Mouse (Mus musculus) lung, embryonic 16.5 days (tissue): ENCODE measurements around the gene Slc39a5. TPM values are rescaled to one million over a fixed set of nuclear protein-coding genes. Genes with fewer than 3 reads are reported as not detected.

ENCODE experiments used
- ATAC-seq: fragments of 200-750 bp; cut with Nextera tagmentation; 2 replicates; pipeline ENCODE4 v1.8.0; 2017; ENCODE audit warnings: low read depth, mild to moderate bottlenecking, moderate library complexity
- H3K27ac ChIP-seq: fragments of 300-500 bp; sonication (generic); 2 replicates; pipeline ENCODE4 v1.5.1; 2014; ENCODE audit warnings: mild to moderate bottlenecking, control low read depth, low read length
- H3K27me3 ChIP-seq: fragments of 300-500 bp; sonication (generic); 2 replicates; pipeline ENCODE4 v1.6.1; 2014; ENCODE audit warnings: low read depth, low read length, mixed read lengths; ENCODE audit not compliant: control insufficient read depth, insufficient read depth
- H3K36me3 ChIP-seq: fragments of 300-500 bp; sonication (generic); 2 replicates; pipeline ENCODE4 v1.6.1; 2014; ENCODE audit warnings: low read length; ENCODE audit not compliant: control insufficient read depth, insufficient read depth
- H3K4me1 ChIP-seq: fragments of 300-500 bp; sonication (generic); replicated peaks from 2 replicates; pipeline ENCODE4 v1.6.1; 2014; ENCODE audit warnings: low read length, mixed read lengths; ENCODE audit not compliant: control insufficient read depth, insufficient read depth
- H3K4me2 ChIP-seq: fragments of 300-500 bp; sonication (generic); 2 replicates; pipeline ENCODE4 v1.6.1; 2014; ENCODE audit warnings: low read depth, low read length, control low read depth
- H3K4me3 ChIP-seq: fragments of 300-500 bp; sonication (generic); 2 replicates; pipeline ENCODE4 v1.5.1; 2014; ENCODE audit warnings: mild to moderate bottlenecking, low read length, control low read depth
- H3K9ac ChIP-seq: fragments of 300-500 bp; sonication (generic); 2 replicates; pipeline ENCODE4 v1.6.1; 2014; ENCODE audit warnings: low read length, control low read depth
- H3K9me3 ChIP-seq: fragments of 300-500 bp; sonication (generic); 2 replicates; pipeline ENCODE4 v1.6.1; 2016; ENCODE audit warnings: low read length; ENCODE audit not compliant: control insufficient read depth
- WGBS: fragments of 180-500 bp; shearing (Covaris S2); extraction: QIAGEN DNeasy Blood & Tissue Kit; methylation state at CpG from one replicate; pipeline ENCODE4 v1.1.7; 2014; 5-methylcytosine and 5-hydroxymethylcytosine counted together
- polyA plus RNA-seq: library from polyadenylated mRNA; unstranded; fragments of >200 nt; fragmentation: Nextera tagmentation; extraction: Ambion mirVana; gene quantifications from 2 replicates; pipeline ENCODE4 v1.2.1, GENCODE M21; 2015

The Slc39a5 gene
- polyA plus RNA-seq, 1 experiment from 2014 or later, result 0.13 TPM

DNA sequence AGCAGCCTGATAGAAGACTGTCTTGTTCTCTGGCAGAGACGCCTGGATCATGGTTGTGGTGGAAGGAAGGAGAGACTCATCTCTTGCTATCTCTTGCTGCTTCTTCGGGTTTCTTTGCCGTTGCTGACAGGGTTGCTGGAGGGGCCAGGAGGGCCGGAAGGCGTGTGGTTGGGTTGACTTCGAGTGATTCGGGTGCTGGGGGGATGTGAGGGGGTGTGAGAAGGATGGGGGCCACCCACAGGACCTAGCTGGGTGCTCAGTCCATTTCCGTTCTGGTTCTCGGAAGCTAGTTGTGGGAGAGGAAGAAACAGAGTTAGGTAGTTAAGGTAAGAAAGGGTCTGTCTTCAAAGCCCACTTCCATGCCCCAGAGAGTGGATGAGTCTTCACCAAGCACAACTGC, 609 bp upstream of the Slc39a5 start:
- Histone ChIP-seq H3K4me1 (no peaks in the 10 kb centered on the region), H3K36me3 (no peaks in the 10 kb centered on the region), H3K4me2 (no peak overlapping the region), H3K9ac (no peak overlapping the region), H3K27ac (no peak overlapping the region), H3K9me3 (no peaks in the 10 kb centered on the region), H3K4me3 (no peak overlapping the region), H3K27me3 (no peaks in the 10 kb centered on the region)
- WGBS, result 73% methylated on average over 9 of the region's 9 CpGs
- ATAC-seq, result no peak

DNA sequence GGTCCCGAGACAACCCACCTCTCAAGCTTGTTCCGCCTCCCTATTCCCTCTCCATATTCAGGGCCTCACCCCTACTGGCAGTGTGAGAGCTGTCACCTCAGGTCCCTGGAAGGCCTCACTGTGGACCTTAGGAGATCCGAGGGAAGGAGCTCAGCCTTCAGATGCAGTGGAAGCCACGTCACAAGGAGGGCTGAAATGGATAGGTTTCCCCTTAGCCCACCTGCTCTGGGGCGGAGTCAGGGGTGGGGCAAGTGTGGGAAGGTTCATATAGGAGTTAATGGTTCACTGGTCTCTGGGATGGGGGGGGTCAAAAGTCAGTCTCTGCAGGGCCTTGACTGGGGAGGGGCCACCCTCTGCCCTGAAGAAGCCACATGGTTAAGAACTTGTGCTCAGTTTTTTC, 691 bp downstream of the Slc39a5 start:
- peaks cover 2% of the 10 kb centered on the region; the same call in 1 of the 2 replicates for H3K36me3 ChIP-seq
- no peaks in the 10 kb centered on the region for H3K27me3 ChIP-seq
- H3K4me1 ChIP-seq, result no peaks in the 10 kb centered on the region
- H3K9ac ChIP-seq, result no peak overlapping the region
- no peak overlapping the region for H3K4me2 ChIP-seq
- 25% methylated on average over 5 of the region's 5 CpGs for WGBS
- H3K27ac ChIP-seq, result no peak overlapping the region
- H3K9me3 ChIP-seq, result no peaks in the 10 kb centered on the region
- no peak overlapping the region for H3K4me3 ChIP-seq
- ATAC-seq, result peak; percentile 22; the same call in 1 of the 2 replicates

DNA sequence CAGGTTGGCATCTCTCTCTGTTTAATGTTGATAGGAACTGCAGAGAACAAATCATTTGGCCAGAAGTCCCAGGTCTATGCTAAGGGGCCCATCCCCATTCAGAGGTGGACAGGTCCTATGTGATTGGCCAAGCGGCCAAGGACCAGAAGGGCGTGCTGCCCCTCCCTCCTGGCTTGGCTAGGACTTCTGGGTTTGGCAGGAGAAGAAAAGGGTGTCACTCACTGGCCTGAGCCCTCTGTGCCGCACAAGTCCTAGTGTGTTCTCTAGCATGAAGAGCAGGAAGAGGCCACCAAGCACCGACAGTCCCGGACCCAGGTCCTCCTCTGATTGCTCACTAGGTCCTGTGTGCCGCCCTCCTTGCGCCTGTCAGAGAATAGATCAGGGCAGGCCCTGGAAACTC, 3.6 kb downstream of the Slc39a5 start:
- Histone ChIP-seq H3K27me3 (no peaks in the 10 kb centered on the region), H3K36me3 (peaks cover 2% of the 10 kb centered on the region; the same call in 1 of the 2 replicates), H3K27ac (no peak overlapping the region), H3K4me1 (no peaks in the 10 kb centered on the region), H3K4me3 (no peak overlapping the region), H3K9ac (no peak overlapping the region), H3K4me2 (no peak overlapping the region), H3K9me3 (no peaks in the 10 kb centered on the region)
- WGBS, result 61% methylated on average over 7 of the region's 7 CpGs
- no peak for ATAC-seq

DNA sequence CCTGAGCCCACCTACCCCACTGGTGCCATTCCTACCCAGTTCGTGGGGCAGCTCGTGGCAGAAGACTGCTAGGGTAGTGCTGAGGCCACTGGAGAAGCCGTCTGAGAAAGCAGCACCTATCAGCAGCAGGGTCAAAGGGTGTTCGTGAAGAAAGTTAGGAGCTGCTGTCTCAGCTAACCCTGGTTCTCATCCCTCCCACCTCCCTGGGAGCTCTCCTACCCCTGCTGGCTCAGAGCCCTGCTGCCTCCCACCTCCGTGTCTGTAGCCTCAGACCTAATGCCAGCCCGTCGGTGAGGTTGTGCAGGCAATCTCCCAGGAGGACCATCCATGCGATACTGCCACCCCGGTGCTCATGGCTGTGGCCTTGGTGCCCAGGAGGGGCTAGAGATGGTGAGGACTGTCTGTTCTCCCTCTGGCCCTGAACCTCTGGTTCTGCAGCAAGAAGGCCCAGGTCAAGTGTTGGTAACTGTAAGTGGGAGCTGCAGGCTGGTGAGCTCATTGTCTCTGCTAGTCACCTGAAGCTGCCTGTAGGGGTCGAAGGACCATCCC, 4.2 kb downstream of the Slc39a5 start:
- Histone ChIP-seq H3K27ac (no peak overlapping the region), H3K36me3 (peaks cover 6% of the 10 kb centered on the region; the same call in 1 of the 2 replicates), H3K4me2 (no peak overlapping the region), H3K4me3 (no peak overlapping the region), H3K27me3 (no peaks in the 10 kb centered on the region), H3K4me1 (no peaks in the 10 kb centered on the region), H3K9me3 (no peaks in the 10 kb centered on the region), H3K9ac (no peak overlapping the region)
- 58% methylated on average over 10 of the region's 10 CpGs for WGBS
- no peak for ATAC-seq

DNA sequence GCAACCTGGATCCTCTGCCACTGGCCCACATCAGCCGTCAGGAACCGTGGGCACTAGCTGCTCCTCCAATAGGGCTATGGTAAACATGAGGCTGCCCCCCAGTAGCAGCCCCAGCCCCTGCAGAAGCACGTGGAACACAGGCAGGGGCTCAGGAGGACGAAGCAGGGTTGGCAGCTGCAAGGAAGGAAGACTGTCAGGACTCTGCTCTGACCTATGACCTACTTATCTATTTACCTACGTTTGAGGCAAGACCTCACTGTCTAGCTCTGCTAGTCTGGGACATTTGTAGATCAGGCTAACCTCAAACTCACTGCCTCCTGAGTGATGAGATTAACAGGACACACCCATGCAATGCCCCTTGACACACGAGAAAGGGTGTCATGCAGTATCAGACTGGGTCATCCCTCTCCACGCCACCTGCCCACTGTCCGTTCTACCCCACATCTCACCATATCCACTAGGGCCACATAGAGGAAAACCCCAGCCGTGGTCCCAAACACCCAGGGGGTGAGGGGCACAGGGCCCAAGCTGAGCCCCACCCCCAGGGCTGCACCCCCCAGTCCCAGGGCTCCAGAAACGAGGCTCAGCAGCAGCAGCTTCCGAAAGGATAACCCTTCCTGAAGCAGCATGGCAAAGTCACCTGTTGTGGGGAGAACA, 4.9 kb downstream of the Slc39a5 start:
- H3K27me3 ChIP-seq, result no peaks in the 10 kb centered on the region
- H3K4me3 ChIP-seq, result no peak overlapping the region
- H3K9me3 ChIP-seq, result no peaks in the 10 kb centered on the region
- H3K4me2 ChIP-seq, result no peak overlapping the region
- H3K27ac ChIP-seq, result no peak overlapping the region
- no peak overlapping the region for H3K9ac ChIP-seq
- no peaks in the 10 kb centered on the region for H3K4me1 ChIP-seq
- WGBS, result 53% methylated on average over 11 of the region's 11 CpGs
- no peak for ATAC-seq
- peaks cover 11% of the 10 kb centered on the region for H3K36me3 ChIP-seq

DNA sequence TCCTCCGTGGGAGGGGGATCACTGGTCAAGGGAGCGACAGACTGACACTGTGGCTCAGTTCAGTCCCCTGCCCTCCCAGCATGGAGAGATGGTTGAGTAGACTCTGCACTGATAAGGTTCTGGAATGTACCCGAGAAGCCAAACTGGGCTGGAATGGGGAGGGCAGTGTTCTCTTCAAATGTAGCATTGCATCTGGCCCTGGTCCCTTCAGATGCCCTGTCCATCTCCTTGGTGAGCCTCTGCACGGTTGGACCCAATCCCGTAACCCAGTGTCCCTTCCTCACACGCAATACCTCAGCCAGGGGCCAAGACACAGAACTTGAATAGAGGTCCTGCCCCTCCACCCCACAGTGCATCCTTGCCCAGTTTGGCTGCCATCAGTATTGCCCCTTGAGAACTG, 9.2 kb downstream of the Slc39a5 start:
- Histone ChIP-seq H3K9ac (no peak overlapping the region), H3K4me2 (no peak overlapping the region), H3K27me3 (no peaks in the 10 kb centered on the region), H3K36me3 (peaks cover 51% of the 10 kb centered on the region), H3K4me1 (no peaks in the 10 kb centered on the region), H3K4me3 (no peak overlapping the region), H3K9me3 (no peaks in the 10 kb centered on the region), H3K27ac (no peak overlapping the region)
- no peak for ATAC-seq
- WGBS, result 65% methylated on average over 6 of the region's 6 CpGs

DNA sequence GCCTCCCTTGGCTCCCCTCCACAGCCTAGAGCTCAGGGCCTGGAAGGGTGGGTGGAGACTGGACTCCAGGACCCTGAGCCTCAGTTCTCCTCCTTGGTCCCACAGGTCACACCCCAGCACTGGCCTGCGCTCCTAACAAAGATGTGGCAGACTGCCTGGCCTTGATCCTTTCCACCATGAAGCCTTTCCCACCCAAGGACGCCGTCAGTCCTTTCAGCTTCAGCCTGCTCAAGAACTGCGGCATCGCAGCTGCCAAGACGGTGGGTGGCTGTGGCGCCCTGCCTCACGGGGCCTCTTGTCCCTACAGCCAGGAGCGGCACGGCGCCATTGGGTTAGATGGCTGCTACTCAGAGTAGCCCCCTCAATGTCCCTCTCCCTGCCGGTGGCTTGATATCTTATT, 10.7 kb downstream of the Slc39a5 start:
- H3K4me3 ChIP-seq, result no peak overlapping the region
- H3K9me3 ChIP-seq, result no peaks in the 10 kb centered on the region
- no peak overlapping the region for H3K9ac ChIP-seq
- H3K4me1 ChIP-seq, result no peaks in the 10 kb centered on the region
- no peak overlapping the region for H3K4me2 ChIP-seq
- no peak overlapping the region for H3K27ac ChIP-seq
- 84% methylated on average over 12 of the region's 12 CpGs for WGBS
- peaks cover 62% of the 10 kb centered on the region for H3K36me3 ChIP-seq
- no peaks in the 10 kb centered on the region for H3K27me3 ChIP-seq
- ATAC-seq, result no peak

DNA sequence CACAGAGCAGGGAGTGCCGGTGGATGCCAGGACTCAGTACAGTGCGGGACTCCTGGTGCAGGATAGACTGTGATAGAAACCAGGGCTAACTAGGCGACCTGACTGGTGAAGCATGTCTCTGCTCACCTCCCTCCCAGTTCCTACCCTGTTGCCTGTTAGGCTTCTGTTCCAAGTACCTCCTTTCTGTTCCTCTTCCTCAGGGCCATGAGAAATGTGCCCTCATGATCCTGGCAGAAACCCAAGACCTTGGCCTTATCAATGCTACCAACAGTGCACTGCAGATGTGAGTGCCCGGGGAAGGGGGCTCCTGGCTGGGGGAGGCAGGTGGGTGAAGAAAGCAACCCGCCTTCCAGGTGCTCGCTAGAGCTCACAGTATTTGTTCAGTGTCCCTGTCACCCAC, 11.5 kb downstream of the Slc39a5 start:
- Histone ChIP-seq H3K27me3 (no peaks in the 10 kb centered on the region), H3K4me3 (no peak overlapping the region), H3K9me3 (no peaks in the 10 kb centered on the region), H3K4me2 (no peak overlapping the region), H3K9ac (no peak overlapping the region), H3K27ac (no peak overlapping the region), H3K36me3 (peaks cover 67% of the 10 kb centered on the region), H3K4me1 (no peaks in the 10 kb centered on the region)
- no peak for ATAC-seq
- WGBS, result 76% methylated on average over 6 of the region's 6 CpGs

DNA sequence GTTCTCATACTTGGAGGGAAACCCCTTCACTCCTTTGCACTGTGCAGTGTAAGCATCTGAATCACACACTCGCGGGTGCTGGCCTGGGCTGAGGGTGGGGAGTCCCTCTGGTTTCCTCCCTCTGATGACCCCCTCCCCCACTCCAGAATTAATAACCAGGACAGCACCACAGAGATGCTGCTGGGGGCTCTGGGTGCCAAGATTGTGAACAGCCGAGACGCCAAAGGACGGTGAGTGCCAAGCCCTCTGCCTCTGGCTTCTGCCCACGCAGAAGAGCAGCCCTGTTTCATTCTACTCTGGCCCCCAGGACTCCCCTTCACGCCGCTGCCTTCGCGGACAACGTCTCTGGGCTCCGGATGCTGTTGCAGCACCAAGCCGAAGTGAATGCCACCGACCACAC, 12.1 kb downstream of the Slc39a5 start:
- no peak overlapping the region for H3K4me3 ChIP-seq
- no peak for ATAC-seq
- no peak overlapping the region for H3K27ac ChIP-seq
- H3K4me2 ChIP-seq, result no peak overlapping the region
- H3K4me1 ChIP-seq, result no peaks in the 10 kb centered on the region
- H3K27me3 ChIP-seq, result no peaks in the 10 kb centered on the region
- H3K36me3 ChIP-seq, result peaks cover 72% of the 10 kb centered on the region
- 89% methylated on average over 14 of the region's 14 CpGs for WGBS
- no peak overlapping the region for H3K9ac ChIP-seq
- H3K9me3 ChIP-seq, result no peaks in the 10 kb centered on the region
